In the genomic region with DNA sequence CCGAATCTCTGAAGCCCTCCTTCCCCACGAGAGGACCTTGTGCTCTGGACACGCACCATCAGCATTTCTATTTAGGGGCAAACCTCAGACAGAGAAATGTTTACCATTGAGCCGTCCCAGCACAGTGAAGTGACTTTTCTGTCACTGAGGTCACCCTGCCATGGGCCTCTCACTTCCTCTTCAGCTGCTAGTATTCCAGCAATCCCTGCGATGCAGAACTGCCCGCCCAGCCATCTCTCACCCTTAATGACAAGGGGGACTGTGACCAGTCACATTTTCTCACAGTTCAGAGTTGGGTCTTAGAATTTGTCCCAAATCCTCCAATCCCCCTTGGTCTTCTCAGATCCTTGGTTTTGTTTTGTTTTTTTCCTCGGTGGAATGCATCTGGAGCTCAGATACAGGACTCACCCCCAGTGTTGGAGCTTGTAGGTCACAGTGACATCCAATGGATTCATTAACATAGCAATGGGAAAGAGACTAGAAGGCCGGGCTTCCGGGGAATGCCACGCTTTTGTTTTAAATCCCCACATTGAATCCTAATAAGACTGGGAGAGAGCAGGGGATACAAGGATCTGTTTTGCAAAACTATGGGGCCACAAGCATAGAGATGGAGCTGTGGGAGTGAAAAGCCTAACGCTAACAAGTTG, we compare ENCODE assay signal across 9 mouse cellular contexts. TPM values are rescaled to one million over a fixed set of nuclear protein-coding genes. Genes with fewer than 3 reads are reported as not detected.
DNase-seq lines count a peak whose midpoint lies in the region; ATAC-seq and TF ChIP-seq lines count a peak whose summit lies in the region.
"Had no signal": no experiment of that assay in that cellular context is flagged by ENCODE, and none has a peak within 500 bp of the region (broad histone marks: within the 10 kb centered on the region; RNA-seq: fewer than 3 reads in every experiment).

No protein-coding gene starts in this region.

- no peak for TF ChIP-seq CTCF in brain, embryonic 14.5 days (IDR thresholded peaks at IDR 0.05; ENCODE audit: borderline replicate concordance, extremely low read depth, insufficient read depth, insufficient read length)

- H3K27ac ChIP-seq in heart, embryonic 15.5 days = peak overlapping the region; percentile 54
- H3K27ac ChIP-seq in liver, embryonic 16.5 days (ENCODE audit: low read length) = no peak overlapping the region
- H3K27ac ChIP-seq: liver, embryonic 14.5 days had no signal

- peak; percentile 80 for ATAC-seq in heart, embryonic 15.5 days (replicated peaks; ENCODE audit: insufficient number of reproducible peaks, insufficient read depth, low FRiP score, low read depth)
- peak; percentile 37; the same call in 1 of the 2 replicates for ATAC-seq in liver, embryonic 16.5 days (ENCODE audit: low read depth)

- H3K4me2 ChIP-seq in heart, embryonic 15.5 days = no peak overlapping the region
- H3K4me2 ChIP-seq in liver, embryonic 16.5 days (ENCODE audit: low read depth, low read length) = no peak overlapping the region

- H3K27me3 ChIP-seq in heart, embryonic 15.5 days = no peaks in the 10 kb centered on the region
- H3K27me3 ChIP-seq in liver, embryonic 16.5 days (ENCODE audit: control insufficient read depth, insufficient read depth, low read depth, low read length) = no peaks in the 10 kb centered on the region

- H3K9me3 ChIP-seq in heart, embryonic 15.5 days (replicated peaks) = no peaks in the 10 kb centered on the region
- H3K9me3 ChIP-seq in liver, embryonic 16.5 days (replicated peaks; ENCODE audit: control insufficient read depth, low read length) = no peaks in the 10 kb centered on the region

- WGBS in heart, embryonic 15.5 days = 11% methylated on average over 11 of the region's 11 CpGs
- WGBS in liver, embryonic 16.5 days (ENCODE audit: insufficient replicate concordance) = 13% methylated on average over 11 of the region's 11 CpGs

- no peak for TF ChIP-seq POLR2A in brain, embryonic 14.5 days (IDR thresholded peaks at IDR 0.05; ENCODE audit: borderline replicate concordance, extremely low read depth, insufficient read depth, insufficient read length, poor library complexity, severe bottlenecking)

- H3K4me1 ChIP-seq in heart, embryonic 15.5 days (replicated peaks) = peaks cover 30% of the 10 kb centered on the region
- H3K4me1 ChIP-seq in liver, embryonic 16.5 days (ENCODE audit: control insufficient read depth, low read depth, low read length) = peaks cover 3% of the 10 kb centered on the region

- peak; percentile 12 to 34 for DNase-seq in left cerebral cortex, postnatal 10 days (ENCODE audit: extremely low spot score in 1 of 2, low spot score in 2 of 2)
- DNase-seq in left cerebral cortex, adult 18-20 months (ENCODE audit: low spot score in 2 of 2) = no peak
- DNase-seq in brain, embryonic 14.5 days (ENCODE audit: low read depth) = peak; percentile 70
- DNase-seq in urinary bladder, postnatal 10 days (ENCODE audit: low spot score) = no peak
- no peak for DNase-seq in frontal cortex, postnatal 25 days (ENCODE audit: low spot score in 2 of 2)
- no peak for DNase-seq in thymus, adult 18-20 months

- no peak overlapping the region for H3K4me3 ChIP-seq in heart, embryonic 15.5 days
- H3K4me3 ChIP-seq in liver, embryonic 16.5 days (ENCODE audit: low read depth, low read length) = no peak overlapping the region

- no peaks in the 10 kb centered on the region for H3K36me3 ChIP-seq in heart, embryonic 15.5 days
- H3K36me3 ChIP-seq in liver, embryonic 16.5 days (ENCODE audit: control insufficient read depth, insufficient read depth) = no peaks in the 10 kb centered on the region

- intact Hi-C loops in left cerebral cortex, postnatal 10 days (cut with DNase I) = no loop called here

- H3K9ac ChIP-seq in heart, embryonic 15.5 days = no peak overlapping the region
- no peak overlapping the region for H3K9ac ChIP-seq in liver, embryonic 16.5 days (ENCODE audit: low read depth, low read length)
- H3K9ac ChIP-seq: liver, embryonic 14.5 days had no signal

RNA-seq across cellular contexts. Expression of a gene that starts 0.4 kb away (rescaled TPM):
- total RNA-seq in left cerebral cortex, postnatal 10 days (2021) = 10 to 100 TPM; 23.2 to 29.1 TPM
- total RNA-seq in left cerebral cortex, adult 18-20 months (2021) = 10 to 100 TPM; 24.9 to 25.2 TPM
- 30.7 and 36.8 TPM in 2 replicates for polyA plus RNA-seq in brain, embryonic 14.5 days (2012; rRNA removed)
- polyA plus RNA-seq in heart, embryonic 15.5 days (2015; fragmentation: Nextera tagmentation; extraction: Ambion mirVana) = 48.5 and 52.8 TPM in 2 replicates
- 4.0 and 5.3 TPM in 2 replicates for polyA plus RNA-seq in liver, embryonic 16.5 days (2015; fragmentation: Nextera tagmentation; extraction: Ambion mirVana)

Comparison
In these comparisons a context has a peak if more than half of its experiments do, and no peak if none do; other contexts are left out.
1. DNase-seq: peak in left cerebral cortex, postnatal 10 days (2 of 2) and brain, embryonic 14.5 days (single experiment); none in left cerebral cortex, adult 18-20 months (0 of 2), urinary bladder, postnatal 10 days (single experiment), frontal cortex, postnatal 25 days (0 of 2) and thymus, adult 18-20 months (0 of 2).